Mouse (Mus musculus): ENCODE data around the gene Cdc14b.

Cdc14b gene

GRCm38 (mm10) chr13:64178746-64179652, 96.1 kb downstream of the Cdc14b start:
- no peak for DNase-seq (ENCODE audit: low read depth, low spot score)

GRCm38 (mm10) chr13:64178000-64178399, 97.1 kb downstream of the Cdc14b start:
- no peak for DNase-seq (ENCODE audit: low read depth, low spot score)

GRCm38 (mm10) chr13:64169746-64170145, 105.3 kb downstream of the Cdc14b start:
- DNase-seq (ENCODE audit: low read depth, low spot score): no peak

- DNase-seq (ENCODE audit: low read depth, low spot score): no peak
Measured at GRCm38 (mm10) chr13:64163147-64163715, 111.9 kb downstream of the Cdc14b start.

GRCm38 (mm10) chr13:64162626-64163025, 112.5 kb downstream of the Cdc14b start:
- no peak for DNase-seq (ENCODE audit: low read depth, low spot score)

- DNase-seq (ENCODE audit: low read depth, low spot score): no peak
Measured at GRCm38 (mm10) chr13:64161916-64162611, 113.0 kb downstream of the Cdc14b start.

- peak; percentile 95 for DNase-seq (ENCODE audit: low read depth, low spot score)
Measured at GRCm38 (mm10) chr13:64161548-64161915, 113.6 kb downstream of the Cdc14b start, which contains the start of gene Habp4. Habp4 (plus strand) TSS chr13:64161824.

- DNase-seq (ENCODE audit: low read depth, low spot score): no peak
Measured at GRCm38 (mm10) chr13:64156966-64157365, 118.1 kb downstream of the Cdc14b start.

- DNase-seq (ENCODE audit: low read depth, low spot score): no peak
Measured at GRCm38 (mm10) chr13:64155171-64155571, 119.9 kb downstream of the Cdc14b start.

- no peak for DNase-seq (ENCODE audit: low read depth, low spot score)
Measured at GRCm38 (mm10) chr13:64154651-64155050, 120.4 kb downstream of the Cdc14b start.

- peak; percentile 55 for DNase-seq (ENCODE audit: low read depth, low spot score)
Measured at GRCm38 (mm10) chr13:64153751-64154267, 121.3 kb downstream of the Cdc14b start.

- DNase-seq (ENCODE audit: low read depth, low spot score): peak; percentile 97
Measured at GRCm38 (mm10) chr13:64153083-64153682, 121.9 kb downstream of the Cdc14b start, which contains the start of gene Zfp367. Zfp367 (minus strand) TSS chr13:64153202.

GRCm38 (mm10) chr13:64152671-64153082, 122.4 kb downstream of the Cdc14b start:
- no peak for DNase-seq (ENCODE audit: low read depth, low spot score)

- peak; percentile 56 for DNase-seq (ENCODE audit: low read depth, low spot score)
Measured at GRCm38 (mm10) chr13:64152241-64152669, 122.8 kb downstream of the Cdc14b start.

- no peak for DNase-seq (ENCODE audit: low read depth, low spot score)
Measured at GRCm38 (mm10) chr13:64150121-64150520, 125.0 kb downstream of the Cdc14b start.
